Mouse (Mus musculus) bone marrow macrophage, adult 2 months (primary cell): Measurements from ENCODE around the gene Cdc42ep5.

Experiments
- CTCF ChIP-seq: IDR thresholded peaks from 2 replicates; pipeline ENCODE4 v1.5.1; 2012; ENCODE audit warnings: low read depth, mild to moderate bottlenecking, low read length, moderate library complexity
- POLR2A ChIP-seq: IDR thresholded peaks from 2 replicates; pipeline ENCODE4 v1.6.1; 2012; ENCODE audit warnings: mild to moderate bottlenecking, low read depth, low read length, borderline replicate concordance

- no peak for TF ChIP-seq CTCF
- no peak for TF ChIP-seq POLR2A
Measured at GRCm38 (mm10) chr7:4125306-4125705, 39.4 kb downstream of the Cdc42ep5 start.
